Mouse (Mus musculus) urinary bladder, postnatal 25 days (tissue): Measurements from ENCODE around the gene Oas1d.
"Not testable (repeated sequence)": the region's sequence is repeated elsewhere in the genome, so short reads cannot be mapped to it uniquely, and the experiment has no call there.

Source experiments
- DNase-seq: peaks from one replicate; pipeline ENCODE4 v3.0.0; 2022; ENCODE audit warnings: low spot score

Gene Oas1d

GRCm38 (mm10) chr5:120902056-120902455, 12.3 kb upstream of the Oas1d start:
- no peak for DNase-seq

DNA sequence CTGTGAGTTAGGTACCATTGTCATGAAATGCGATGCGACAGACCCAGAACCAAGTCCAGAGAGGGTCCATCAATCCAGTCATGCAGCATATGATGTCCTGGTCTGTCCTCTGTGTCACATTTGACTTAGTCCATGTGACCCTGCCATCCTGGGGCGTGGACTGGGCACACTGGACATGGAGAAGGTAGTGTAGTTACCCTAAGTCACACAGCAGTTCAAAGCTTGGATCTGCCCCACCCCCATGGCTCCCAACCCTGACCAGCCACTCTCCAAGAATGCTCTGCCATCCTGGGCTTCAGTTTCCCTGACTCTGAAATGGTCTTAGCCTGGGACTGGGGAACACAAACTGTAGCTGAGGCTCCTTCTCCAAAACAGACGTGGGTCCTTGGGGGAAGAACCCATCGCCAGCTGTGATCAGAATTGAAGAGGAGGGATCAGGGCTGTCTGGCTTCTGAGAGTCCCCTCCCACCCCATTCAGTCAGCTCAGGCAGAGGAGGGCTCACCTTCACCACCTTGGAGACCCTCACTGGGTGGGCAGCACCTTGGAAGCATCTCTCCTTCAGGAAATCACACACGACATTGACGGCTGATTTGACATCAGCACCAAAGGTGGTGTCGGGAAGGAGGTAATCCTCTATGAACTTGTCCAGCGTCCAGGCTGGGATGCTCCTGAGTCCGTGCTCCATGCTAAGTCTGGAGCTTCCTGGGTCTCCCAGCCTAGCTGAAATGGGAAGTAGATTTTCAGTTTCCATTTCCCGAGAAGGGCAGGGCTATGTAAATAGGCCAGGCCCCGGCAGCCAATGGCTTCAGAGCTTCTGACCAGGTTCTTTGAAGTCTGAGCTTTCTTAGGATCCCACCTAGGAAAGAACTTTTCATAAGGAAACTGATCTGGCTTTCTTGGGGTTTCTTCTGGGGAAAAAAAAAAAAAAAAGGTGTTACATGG, 7.3 kb upstream of the Oas1d start, which contains the start of gene Oas1a:
Gene Oas1a, minus strand, starts transcription at position 731 of the 943 bp plus-strand sequence.
- DNase-seq = not testable (repeated sequence)

DNA sequence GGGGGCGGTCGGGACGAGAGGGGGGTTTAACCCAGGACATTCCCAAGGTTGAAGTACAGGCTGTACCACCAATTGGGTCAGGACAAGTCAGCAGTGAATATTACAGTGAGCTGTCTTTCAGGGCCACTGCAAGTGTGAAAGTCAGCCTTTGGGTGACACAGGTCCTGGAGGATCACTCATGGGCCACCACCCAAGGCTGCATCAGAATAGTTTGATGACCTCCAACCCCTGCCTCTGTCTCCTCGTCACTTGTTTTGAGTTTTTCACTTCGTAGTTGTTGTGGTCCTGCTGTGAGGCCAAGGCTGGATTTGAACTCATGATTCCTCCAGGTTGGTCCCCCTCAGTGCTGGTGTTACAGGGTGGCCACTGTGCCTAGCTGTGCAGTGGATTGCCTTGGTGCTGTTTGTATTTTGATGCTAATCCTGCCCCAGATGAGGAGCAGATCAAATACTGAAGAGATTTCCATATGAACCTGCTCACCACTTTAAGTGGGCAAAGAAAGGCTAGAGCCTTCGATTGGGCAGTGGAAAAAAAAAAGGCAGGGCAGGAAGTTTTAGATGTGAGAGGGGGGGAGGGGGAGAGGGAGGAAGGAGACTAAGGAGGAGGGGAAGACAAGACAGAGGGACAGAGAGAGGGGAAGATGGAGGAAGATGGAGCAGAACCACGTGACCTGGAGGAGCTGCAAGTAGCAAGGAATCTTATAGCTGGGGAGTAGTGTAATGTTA, 6.0 kb upstream of the Oas1d start:
- no peak for DNase-seq

- DNase-seq = not testable (repeated sequence)
Measured at GRCm38 (mm10) chr5:120919156-120919935, 5.0 kb downstream of the Oas1d start.

DNA sequence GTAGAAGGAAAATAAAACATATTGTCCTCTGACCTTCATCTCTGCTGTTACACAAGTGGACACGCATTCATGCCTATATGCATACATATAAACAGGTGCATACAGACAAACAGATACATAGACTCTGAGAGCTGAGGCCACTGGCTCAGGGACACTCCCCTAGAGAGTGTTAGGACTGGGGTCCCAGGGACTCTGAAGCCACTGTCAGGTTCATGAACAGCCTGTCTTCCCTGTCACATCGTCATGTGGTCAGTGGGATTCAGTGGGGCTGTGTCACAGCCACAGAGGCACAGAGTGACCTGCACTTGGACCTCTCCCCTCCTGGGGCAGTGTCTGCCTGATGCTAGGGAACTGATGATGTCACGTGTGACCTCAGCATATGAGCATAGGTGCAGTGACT, 6.0 kb downstream of the Oas1d start:
- no peak for DNase-seq

- no peak for DNase-seq
Measured at GRCm38 (mm10) chr5:120923969-120924368, 9.6 kb downstream of the Oas1d start.

GRCm38 (mm10) chr5:120924520-120924919, 10.2 kb downstream of the Oas1d start:
- not testable (repeated sequence) for DNase-seq

- DNase-seq = not testable (repeated sequence)
Measured at GRCm38 (mm10) chr5:120926311-120926710, 12.0 kb downstream of the Oas1d start.

DNA sequence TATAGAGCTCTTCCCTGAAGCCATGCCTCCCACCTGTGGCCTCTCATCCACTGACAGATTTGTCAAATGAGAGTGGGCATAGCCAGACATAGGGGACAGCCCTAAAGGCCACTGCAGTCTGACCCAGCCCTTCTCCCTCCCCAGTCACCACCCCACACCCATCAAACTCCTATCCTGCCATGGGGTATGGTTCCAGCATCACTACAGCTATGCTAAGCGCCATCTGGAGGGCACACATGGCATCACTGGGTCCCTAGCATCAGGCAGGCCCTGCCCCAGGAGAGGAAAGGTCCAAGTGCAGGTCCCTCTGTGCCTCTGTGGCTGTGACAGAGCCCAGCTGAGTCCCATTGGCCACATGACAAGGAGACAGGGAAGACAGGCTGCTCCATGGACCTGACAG, 12.7 kb downstream of the Oas1d start:
- DNase-seq = no peak

DNA sequence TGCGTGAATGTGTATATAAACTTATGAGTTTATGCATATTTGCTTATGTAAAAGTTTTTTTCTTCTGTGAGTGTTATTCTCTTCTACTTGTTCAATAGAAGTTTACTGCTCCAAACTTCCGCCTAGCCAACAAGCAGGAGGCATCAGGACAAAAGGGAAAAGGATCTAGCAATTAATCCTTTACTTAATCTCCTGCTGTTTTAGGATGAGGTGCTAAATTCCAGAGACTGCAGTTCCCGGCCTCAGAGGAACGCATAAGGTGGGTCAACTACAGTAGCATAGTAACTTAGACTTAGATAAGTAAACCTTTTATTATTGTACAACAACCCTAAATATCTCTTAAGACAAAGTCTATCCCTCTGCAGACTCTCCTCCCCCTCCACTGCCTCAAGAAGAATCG, 19.6 kb downstream of the Oas1d start:
- DNase-seq = no peak

DNA sequence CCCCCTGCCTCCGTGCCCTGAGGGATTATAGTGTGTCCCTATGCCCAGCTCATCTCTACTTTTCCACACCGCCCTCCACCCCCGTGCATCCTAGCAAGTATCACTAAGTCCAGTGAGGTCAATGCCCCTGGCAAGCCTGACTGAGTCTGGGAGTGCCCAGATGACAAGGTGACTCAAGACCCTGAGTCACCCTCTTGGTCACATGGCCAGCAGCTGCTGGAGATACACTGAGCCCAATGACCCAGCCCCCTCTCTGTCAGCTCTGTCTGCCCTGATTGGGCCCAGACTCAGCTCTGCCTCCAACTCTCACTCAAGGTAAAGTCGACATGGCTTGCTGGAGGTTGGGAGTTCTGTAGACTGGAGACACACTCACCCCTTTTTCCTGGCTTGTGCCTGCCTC, 23.5 kb downstream of the Oas1d start:
- DNase-seq = no peak

DNA sequence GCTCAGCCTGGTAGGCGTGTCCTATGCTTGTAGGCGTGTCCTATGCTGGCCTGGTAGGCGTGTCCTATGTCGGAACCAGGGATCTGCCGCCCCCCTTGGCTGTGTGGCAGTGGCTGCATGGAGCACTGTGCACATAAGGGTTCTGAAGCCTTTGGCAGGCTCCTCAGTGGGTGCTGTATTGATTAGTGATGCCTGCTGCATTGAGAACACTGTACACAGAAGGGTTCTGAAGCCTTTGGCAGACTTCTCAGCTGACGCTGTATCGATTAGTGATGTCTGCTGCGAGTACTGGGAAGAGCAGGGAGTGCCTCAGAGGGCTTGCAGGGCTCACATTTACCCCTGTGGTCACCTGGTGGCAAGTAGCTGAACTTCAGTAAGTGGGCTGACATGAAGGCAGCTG, 24.2 kb downstream of the Oas1d start:
- DNase-seq = no peak

DNA sequence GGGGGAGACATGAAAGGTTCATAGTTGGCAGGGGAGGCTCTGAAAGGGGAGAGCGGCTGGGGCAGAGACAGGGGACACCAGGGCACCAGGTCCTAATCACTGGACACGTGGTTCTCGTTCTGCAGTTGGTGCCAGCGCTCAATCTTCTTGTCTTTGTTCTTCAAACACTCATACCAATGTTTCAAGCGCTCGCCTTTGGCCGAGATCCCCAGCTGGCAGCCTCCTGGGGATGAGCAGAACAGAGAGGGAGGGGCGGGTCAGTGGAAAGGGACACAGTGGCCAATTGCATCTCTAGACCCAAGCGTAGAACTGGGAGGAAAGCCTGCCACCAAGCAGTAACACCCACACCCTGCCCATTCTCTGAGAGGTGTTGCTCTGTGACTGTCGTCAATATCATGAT, 27.7 kb downstream of the Oas1d start:
- DNase-seq = no peak

DNA sequence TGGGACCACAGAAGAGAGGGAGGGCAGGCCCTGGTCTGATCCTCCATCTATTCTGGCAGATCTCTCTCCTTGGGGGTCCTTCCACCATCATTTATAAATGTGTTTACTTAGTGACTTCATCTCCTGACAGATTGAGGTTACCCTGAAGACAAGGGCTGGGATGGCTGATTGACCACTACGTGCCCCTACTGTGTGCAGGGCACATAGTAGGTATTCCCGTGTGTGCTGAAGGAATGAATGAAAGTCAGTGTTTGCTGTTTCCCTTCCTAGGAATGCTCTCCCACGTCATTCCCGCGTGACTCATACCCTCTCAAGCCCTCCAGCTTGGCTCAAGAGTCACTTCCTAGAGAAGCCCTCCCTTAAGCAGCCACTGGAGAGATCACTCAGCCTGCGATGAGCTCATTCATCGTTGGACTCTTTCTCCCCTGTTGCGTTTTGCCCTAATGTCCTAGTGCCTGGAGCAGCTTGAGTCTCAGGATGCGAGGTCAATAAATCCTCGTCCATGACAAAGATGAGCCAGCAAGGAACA, 38.0 kb downstream of the Oas1d start:
- DNase-seq = no peak

- DNase-seq = no peak
Measured at GRCm38 (mm10) chr5:120953974-120954373, 39.6 kb downstream of the Oas1d start.

- no peak for DNase-seq
Measured at GRCm38 (mm10) chr5:120961004-120961403, 46.7 kb downstream of the Oas1d start.

DNA sequence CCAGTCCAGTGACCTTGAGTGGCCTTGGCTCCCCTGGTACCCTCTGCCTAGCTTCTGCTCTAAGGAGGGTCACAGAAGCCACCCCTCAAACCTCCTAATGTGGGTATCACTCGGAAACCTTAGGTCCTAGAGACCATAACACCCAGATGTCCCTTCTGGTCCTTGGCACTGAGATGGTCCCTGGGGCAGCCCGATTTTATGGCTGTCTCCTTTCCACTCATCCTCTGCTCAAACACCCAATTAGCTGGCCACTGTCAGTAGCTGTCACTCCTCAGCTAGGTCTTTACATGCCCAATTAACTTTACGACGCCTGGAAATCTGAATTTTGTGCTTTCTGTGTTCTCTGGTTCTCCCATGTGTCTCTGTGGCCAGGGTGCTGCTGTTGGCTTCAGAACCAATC, 51.8 kb downstream of the Oas1d start:
- no peak for DNase-seq

GRCm38 (mm10) chr5:120966894-120967293, 52.6 kb downstream of the Oas1d start:
- DNase-seq = no peak

- DNase-seq = no peak
Measured at GRCm38 (mm10) chr5:120967355-120968133, 53.2 kb downstream of the Oas1d start.

- no peak for DNase-seq
Measured at GRCm38 (mm10) chr5:120968134-120968532, 53.8 kb downstream of the Oas1d start.

DNA sequence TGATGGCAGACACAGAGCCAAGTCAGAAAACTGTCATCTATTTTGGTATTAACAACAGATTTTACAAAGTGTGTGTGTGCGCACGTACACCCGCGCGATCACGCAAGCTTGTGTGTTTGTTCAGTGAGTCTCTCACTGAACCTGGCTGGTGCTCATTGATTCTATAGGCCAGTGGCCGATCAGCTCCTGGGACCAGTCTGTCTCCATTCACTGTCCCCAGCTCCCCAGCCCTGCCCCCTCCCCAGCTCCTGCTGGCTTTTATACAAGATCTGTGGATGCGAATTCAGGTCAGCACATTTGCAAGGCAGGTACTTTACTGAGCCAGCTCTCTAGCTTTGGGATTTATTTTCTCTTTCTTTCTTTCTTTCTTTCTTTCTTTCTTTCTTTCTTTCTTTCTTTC, 54.5 kb downstream of the Oas1d start:
- no peak for DNase-seq
